Mouse (Mus musculus): ENCODE results near the gene Lgr5. TPM values are rescaled to one million over a fixed set of nuclear protein-coding genes. Genes with fewer than 3 reads are reported as not detected.

Lgr5 gene
- polyA plus RNA-seq, 1 experiment from 2014 or later = 4.8 TPM

DNA sequence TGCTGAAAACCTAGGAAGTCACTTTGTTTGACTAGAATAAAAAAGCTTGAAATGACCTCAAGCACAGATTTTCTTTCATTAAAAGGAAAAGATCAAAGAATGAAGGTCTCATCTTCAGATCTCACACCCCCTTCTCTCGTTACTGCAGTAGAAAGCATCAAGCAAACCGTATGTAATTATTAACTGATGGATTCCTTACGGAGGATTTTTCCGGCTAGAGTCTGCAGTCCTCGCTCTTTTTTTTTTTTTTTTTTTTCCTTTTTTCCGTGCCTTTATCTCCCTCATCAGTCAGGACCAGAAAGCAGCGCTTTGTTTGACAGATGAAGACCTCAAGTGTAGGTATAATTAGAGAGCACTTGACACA, 93.8 kb downstream of the Lgr5 start:
- DNase-seq (ENCODE audit: low spot score) (no peak), ATAC-seq (replicated peaks; ENCODE audit: low FRiP score) (no peak)
- Histone ChIP-seq H3K27ac (ENCODE audit: low read depth, low read length) (no peak overlapping the region), H3K4me2 (no peak overlapping the region), H3K9me3 (ENCODE audit: control insufficient read depth, low read length) (no peaks in the 10 kb centered on the region), H3K4me1 (replicated peaks; ENCODE audit: control insufficient read depth, insufficient read depth, low read length) (no peaks in the 10 kb centered on the region; the same call in 1 of the 2 replicates), H3K9ac (ENCODE audit: low read depth, low read length) (no peak overlapping the region), H3K36me3 (ENCODE audit: control insufficient read depth, insufficient read depth, low read length) (no peaks in the 10 kb centered on the region), H3K27me3 (replicated peaks; ENCODE audit: control insufficient read depth, insufficient read depth, low read length) (no peaks in the 10 kb centered on the region), H3K4me3 (ENCODE audit: low read depth, low read length) (no peak overlapping the region)
- 41% methylated on average over 7 of the region's 7 CpGs for WGBS

DNA sequence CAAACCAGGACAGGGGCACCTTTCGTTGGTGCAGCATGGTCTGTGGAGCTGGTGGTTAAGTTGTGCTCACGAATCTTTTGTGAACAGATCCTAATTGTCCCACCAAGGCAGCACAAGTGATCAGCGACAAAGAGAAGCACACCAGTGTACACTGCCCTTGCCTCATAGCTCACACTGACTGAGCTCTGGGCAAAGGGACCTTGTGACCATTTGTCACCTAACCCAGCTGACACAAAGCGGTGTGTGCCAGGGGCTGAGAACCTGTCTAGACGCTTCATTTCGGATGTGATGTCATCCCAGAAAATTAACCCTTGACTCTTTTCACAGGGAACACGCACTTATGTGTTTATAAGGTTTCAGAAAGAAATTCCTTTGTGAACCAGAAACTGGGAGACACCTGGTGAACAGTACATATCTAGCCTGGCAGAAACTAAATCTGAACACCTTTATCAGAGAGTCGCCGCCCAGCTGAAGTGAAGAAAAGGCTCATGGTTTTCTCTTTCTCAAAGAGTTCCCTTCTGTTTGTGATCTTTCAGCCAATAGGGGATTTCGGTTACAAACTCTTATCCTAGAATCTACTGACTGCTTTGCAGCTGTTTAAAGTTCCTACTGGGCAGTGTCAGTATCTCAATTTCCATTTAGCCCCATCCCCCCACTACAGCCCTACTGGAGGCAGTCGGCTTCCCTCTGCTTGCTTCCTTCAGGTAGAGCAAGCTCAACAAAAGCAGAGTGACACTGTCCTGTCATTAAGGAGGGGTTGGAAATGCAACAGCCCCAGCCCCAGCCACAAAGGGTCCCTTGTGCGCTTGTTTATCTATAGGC, 94.4 kb downstream of the Lgr5 start:
- Histone ChIP-seq H3K9ac (ENCODE audit: low read depth, low read length) (no peak overlapping the region), H3K4me3 (ENCODE audit: low read depth, low read length) (no peak overlapping the region), H3K36me3 (ENCODE audit: control insufficient read depth, insufficient read depth, low read length) (no peaks in the 10 kb centered on the region), H3K27ac (ENCODE audit: low read depth, low read length) (no peak overlapping the region), H3K27me3 (replicated peaks; ENCODE audit: control insufficient read depth, insufficient read depth, low read length) (no peaks in the 10 kb centered on the region), H3K4me1 (replicated peaks; ENCODE audit: control insufficient read depth, insufficient read depth, low read length) (no peaks in the 10 kb centered on the region; the same call in 1 of the 2 replicates), H3K4me2 (no peak overlapping the region), H3K9me3 (ENCODE audit: control insufficient read depth, low read length) (no peaks in the 10 kb centered on the region)
- no peak for DNase-seq (ENCODE audit: low spot score)
- ATAC-seq (replicated peaks; ENCODE audit: low FRiP score) = no peak
- WGBS = 50% methylated on average over 12 of the region's 12 CpGs

DNA sequence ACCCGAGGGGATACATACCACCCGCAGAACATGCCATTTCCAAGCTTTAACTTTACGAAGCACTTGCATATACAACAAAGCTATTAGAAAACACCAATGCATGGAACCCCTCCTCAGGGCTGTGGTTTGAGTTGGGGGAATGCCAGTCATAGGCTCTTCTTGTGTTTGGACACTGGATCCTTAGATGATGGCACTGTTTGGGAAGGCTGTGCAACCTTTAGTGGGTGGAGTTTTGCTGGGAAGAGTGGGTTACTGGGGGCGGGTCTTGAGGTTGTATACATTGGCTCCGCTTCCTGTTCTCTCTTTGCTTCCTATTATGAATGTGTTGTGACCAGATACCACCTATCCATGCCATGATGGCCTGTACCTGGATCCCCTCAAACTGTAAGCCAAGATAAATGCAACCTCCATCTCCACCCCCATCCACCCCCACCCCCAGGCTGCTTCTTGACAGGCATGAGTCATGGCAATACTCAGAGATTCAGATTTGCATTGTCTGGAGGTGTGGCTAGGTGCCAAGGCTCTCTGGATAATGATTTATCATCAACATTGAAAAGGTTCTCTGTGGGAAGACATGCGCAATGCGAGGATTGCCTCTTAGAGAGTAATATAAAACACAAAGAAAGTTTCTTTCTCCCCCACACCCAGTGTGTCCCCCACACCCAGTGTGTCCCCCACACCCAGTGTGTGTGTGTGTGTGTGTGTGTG, 95.6 kb downstream of the Lgr5 start:
- no peak for ATAC-seq (replicated peaks; ENCODE audit: low FRiP score)
- Histone ChIP-seq H3K27ac (ENCODE audit: low read depth, low read length) (no peak overlapping the region), H3K9ac (ENCODE audit: low read depth, low read length) (no peak overlapping the region), H3K27me3 (replicated peaks; ENCODE audit: control insufficient read depth, insufficient read depth, low read length) (no peaks in the 10 kb centered on the region), H3K36me3 (ENCODE audit: control insufficient read depth, insufficient read depth, low read length) (no peaks in the 10 kb centered on the region), H3K9me3 (ENCODE audit: control insufficient read depth, low read length) (no peaks in the 10 kb centered on the region), H3K4me3 (ENCODE audit: low read depth, low read length) (no peak overlapping the region), H3K4me1 (replicated peaks; ENCODE audit: control insufficient read depth, insufficient read depth, low read length) (no peaks in the 10 kb centered on the region; the same call in 1 of the 2 replicates), H3K4me2 (no peak overlapping the region)
- 90% methylated on average over 7 of the region's 7 CpGs for WGBS
- no peak for DNase-seq (ENCODE audit: low spot score)

DNA sequence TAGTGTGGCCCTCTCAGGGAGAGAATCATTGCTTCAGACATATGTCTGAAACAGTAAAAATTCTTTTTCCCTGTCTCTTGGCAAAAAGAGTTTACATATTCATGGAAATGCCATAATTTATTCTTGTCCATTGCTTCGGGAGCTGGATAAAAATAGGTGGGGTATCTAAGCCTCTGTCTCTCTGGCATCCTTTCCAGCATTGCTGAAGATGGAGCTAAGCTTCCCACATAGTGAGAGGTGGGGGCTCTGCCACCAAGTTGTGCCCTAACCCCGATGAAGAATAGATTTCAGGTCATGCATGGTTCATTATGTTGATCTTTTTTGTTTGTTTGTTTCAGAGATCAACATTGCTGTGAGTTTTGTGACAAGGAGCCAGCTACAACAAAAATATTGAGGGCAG, 102.0 kb downstream of the Lgr5 start:
- Histone ChIP-seq H3K36me3 (ENCODE audit: control insufficient read depth, insufficient read depth, low read length) (no peaks in the 10 kb centered on the region), H3K9me3 (ENCODE audit: control insufficient read depth, low read length) (no peaks in the 10 kb centered on the region), H3K4me1 (replicated peaks; ENCODE audit: control insufficient read depth, insufficient read depth, low read length) (no peaks in the 10 kb centered on the region), H3K4me3 (ENCODE audit: low read depth, low read length) (no peak overlapping the region), H3K27me3 (replicated peaks; ENCODE audit: control insufficient read depth, insufficient read depth, low read length) (no peaks in the 10 kb centered on the region), H3K27ac (ENCODE audit: low read depth, low read length) (no peak overlapping the region), H3K4me2 (no peak overlapping the region), H3K9ac (ENCODE audit: low read depth, low read length) (no peak overlapping the region)
- ATAC-seq (replicated peaks; ENCODE audit: low FRiP score) = no peak
- no peak for DNase-seq (ENCODE audit: low spot score)
- 69% methylated on average over 2 of the region's 2 CpGs for WGBS

DNA sequence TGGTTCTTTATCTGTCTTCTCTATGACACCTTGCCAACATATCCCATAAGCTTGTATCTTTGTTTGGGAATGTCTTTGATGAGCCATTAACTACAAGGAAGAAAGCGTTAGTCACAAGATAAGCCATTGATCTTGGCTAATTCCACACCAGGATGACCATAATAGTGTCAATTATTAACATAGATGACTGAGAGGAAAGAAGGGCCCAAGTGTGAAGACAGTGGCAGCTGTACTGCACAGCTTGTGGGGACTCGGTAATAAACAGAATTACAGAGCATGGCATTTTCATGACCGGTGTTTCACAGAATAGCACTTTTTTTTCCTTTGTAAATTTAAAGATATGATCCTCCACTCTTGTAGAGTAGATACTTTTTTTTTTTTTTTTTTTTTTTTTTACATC, 102.9 kb downstream of the Lgr5 start:
- DNase-seq (ENCODE audit: low spot score) = no peak
- no peaks in the 10 kb centered on the region for H3K27me3 ChIP-seq (replicated peaks; ENCODE audit: control insufficient read depth, insufficient read depth, low read length)
- no peak overlapping the region for H3K4me2 ChIP-seq
- H3K9me3 ChIP-seq (ENCODE audit: control insufficient read depth, low read length) = no peaks in the 10 kb centered on the region
- ATAC-seq (replicated peaks; ENCODE audit: low FRiP score) = no peak
- no peak overlapping the region for H3K27ac ChIP-seq (ENCODE audit: low read depth, low read length)
- H3K9ac ChIP-seq (ENCODE audit: low read depth, low read length) = no peak overlapping the region
- H3K4me1 ChIP-seq (replicated peaks; ENCODE audit: control insufficient read depth, insufficient read depth, low read length) = no peaks in the 10 kb centered on the region
- H3K36me3 ChIP-seq (ENCODE audit: control insufficient read depth, insufficient read depth, low read length) = no peaks in the 10 kb centered on the region
- H3K4me3 ChIP-seq (ENCODE audit: low read depth, low read length) = no peak overlapping the region
- 72% methylated on average over 3 of the region's 3 CpGs for WGBS

DNA sequence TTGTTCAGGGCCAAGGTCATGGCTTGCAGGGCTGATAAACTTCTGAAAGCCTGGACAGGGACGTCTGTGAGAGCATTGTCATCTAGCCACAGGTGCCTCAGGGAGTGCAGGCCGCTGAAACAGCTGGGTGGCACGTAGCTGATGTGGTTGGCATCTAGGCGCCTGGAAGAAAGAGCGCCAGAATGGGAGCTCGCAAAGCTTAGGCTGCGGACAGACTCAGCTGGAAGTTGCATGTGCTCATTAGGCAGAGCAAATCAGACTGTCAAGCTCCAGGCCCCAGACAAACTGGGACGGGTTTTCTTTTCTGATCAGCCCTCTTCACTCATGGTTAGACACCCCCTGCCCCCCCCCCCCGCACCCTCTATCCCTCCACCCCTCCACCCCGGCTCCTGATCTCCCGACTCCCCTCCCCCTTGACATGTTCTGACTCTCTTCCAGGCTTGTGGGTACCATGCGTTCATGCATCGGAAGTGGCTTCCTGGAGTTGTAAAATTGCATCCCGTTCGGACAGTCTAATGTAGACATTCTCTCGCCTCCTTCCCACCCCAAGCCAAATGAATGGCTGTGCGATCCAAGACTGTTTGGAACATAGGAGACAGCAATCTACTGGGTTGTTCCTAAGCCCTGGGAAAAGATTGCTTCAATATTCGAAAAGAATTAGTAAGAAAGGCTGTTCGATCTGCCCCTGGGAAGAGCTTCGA, 109.0 kb downstream of the Lgr5 start:
- H3K4me2 ChIP-seq = peak overlapping the region; percentile 34
- no peak overlapping the region for H3K4me3 ChIP-seq (ENCODE audit: low read depth, low read length)
- DNase-seq (ENCODE audit: low spot score) (no peak), ATAC-seq (replicated peaks; ENCODE audit: low FRiP score) (no peak)
- 34% methylated on average over 20 of the region's 20 CpGs for WGBS
- no peaks in the 10 kb centered on the region for H3K27me3 ChIP-seq (replicated peaks; ENCODE audit: control insufficient read depth, insufficient read depth, low read length)
- no peak overlapping the region for H3K9ac ChIP-seq (ENCODE audit: low read depth, low read length)
- H3K27ac ChIP-seq (ENCODE audit: low read depth, low read length) = no peak overlapping the region
- H3K9me3 ChIP-seq (ENCODE audit: control insufficient read depth, low read length) = no peaks in the 10 kb centered on the region
- peaks cover 3% of the 10 kb centered on the region; the same call in 1 of the 2 replicates for H3K4me1 ChIP-seq (replicated peaks; ENCODE audit: control insufficient read depth, insufficient read depth, low read length)
- no peaks in the 10 kb centered on the region for H3K36me3 ChIP-seq (ENCODE audit: control insufficient read depth, insufficient read depth, low read length)

DNA sequence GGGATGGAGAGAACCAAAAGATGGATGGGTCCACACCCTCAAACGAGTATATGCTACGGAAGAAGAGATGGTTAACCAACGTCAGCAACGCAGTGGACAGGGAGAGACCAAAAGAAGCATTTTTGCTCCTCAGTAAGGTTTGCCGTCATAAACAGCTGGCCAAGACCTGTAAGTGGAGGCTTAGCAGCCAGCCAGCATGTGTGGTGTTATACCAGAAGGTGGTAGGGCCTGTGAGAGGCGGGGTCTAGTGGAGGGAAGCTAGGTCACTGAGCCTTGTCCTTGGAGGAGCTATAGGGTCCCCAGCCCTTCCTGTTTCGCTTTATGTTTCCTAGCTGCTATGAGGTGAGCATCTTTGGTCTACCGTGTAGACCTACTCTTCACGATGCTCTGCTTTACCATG, 111.1 kb downstream of the Lgr5 start:
- no peaks in the 10 kb centered on the region for H3K9me3 ChIP-seq (ENCODE audit: control insufficient read depth, low read length)
- no peak overlapping the region for H3K9ac ChIP-seq (ENCODE audit: low read depth, low read length)
- WGBS = 85% methylated on average over 9 of the region's 9 CpGs
- H3K4me3 ChIP-seq (ENCODE audit: low read depth, low read length) = no peak overlapping the region
- no peak for DNase-seq (ENCODE audit: low spot score)
- no peaks in the 10 kb centered on the region for H3K36me3 ChIP-seq (ENCODE audit: control insufficient read depth, insufficient read depth, low read length)
- no peak for ATAC-seq (replicated peaks; ENCODE audit: low FRiP score)
- no peak overlapping the region for H3K27ac ChIP-seq (ENCODE audit: low read depth, low read length)
- no peaks in the 10 kb centered on the region for H3K27me3 ChIP-seq (replicated peaks; ENCODE audit: control insufficient read depth, insufficient read depth, low read length)
- no peak overlapping the region for H3K4me2 ChIP-seq
- peaks cover 3% of the 10 kb centered on the region; the same call in 1 of the 2 replicates for H3K4me1 ChIP-seq (replicated peaks; ENCODE audit: control insufficient read depth, insufficient read depth, low read length)

DNA sequence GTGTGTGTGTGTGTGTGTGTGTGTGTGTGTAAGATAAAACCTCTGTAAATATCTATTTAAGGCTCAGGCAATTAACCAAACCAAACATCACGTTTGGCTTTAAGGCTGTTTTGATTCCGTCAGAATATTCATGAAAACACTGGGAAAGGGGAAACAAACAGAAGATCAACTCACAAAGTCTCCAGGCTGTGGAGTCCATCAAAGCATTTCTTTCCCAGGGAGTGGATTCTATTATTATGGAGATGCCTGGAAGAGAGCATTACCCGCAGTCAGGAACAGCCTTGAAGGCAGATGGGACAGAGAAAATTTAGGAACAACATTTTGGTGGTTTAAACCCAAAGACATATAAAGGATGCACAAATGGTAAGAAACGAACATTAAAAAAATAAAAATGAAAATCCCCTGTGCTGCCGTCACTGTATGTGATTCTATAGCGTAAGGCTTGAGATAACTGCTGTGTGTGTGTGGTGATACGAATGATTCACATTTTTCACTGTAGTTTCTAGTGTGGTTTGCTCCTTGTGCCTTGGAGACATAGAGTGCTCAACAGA, 112.5 kb downstream of the Lgr5 start:
- no peak overlapping the region for H3K4me2 ChIP-seq
- WGBS = 70% methylated on average over 7 of the region's 7 CpGs
- no peak overlapping the region for H3K4me3 ChIP-seq (ENCODE audit: low read depth, low read length)
- H3K4me1 ChIP-seq (replicated peaks; ENCODE audit: control insufficient read depth, insufficient read depth, low read length) = peaks cover 3% of the 10 kb centered on the region; the same call in 1 of the 2 replicates
- H3K36me3 ChIP-seq (ENCODE audit: control insufficient read depth, insufficient read depth, low read length) = no peaks in the 10 kb centered on the region
- H3K27ac ChIP-seq (ENCODE audit: low read depth, low read length) = no peak overlapping the region
- no peak overlapping the region for H3K9ac ChIP-seq (ENCODE audit: low read depth, low read length)
- no peak for DNase-seq (ENCODE audit: low spot score)
- no peaks in the 10 kb centered on the region for H3K9me3 ChIP-seq (ENCODE audit: control insufficient read depth, low read length)
- no peak for ATAC-seq (replicated peaks; ENCODE audit: low FRiP score)
- H3K27me3 ChIP-seq (replicated peaks; ENCODE audit: control insufficient read depth, insufficient read depth, low read length) = no peaks in the 10 kb centered on the region

All from liver, embryonic 11.5 days (tissue).